Mouse (Mus musculus): ENCODE data around the gene Dlx5. TPM values are rescaled to one million over a fixed set of nuclear protein-coding genes. Genes with fewer than 3 reads are reported as not detected.

Dlx5 gene
- polyA plus RNA-seq, 1 experiment from 2014 or later: 7.1 TPM

- peaks cover 38% of the 10 kb centered on the region for H3K27me3 ChIP-seq (ENCODE audit: control insufficient read depth, insufficient read depth, low read length)
- ATAC-seq (ENCODE audit: low FRiP score, low TSS enrichment) (peak; percentile 50), DNase-seq (ENCODE audit: low spot score) (peak; percentile 39)
- H3K4me2 ChIP-seq (replicated peaks; ENCODE audit: low read depth): peak within 1 kb of the TSS; percentile 52
- H3K9me3 ChIP-seq (ENCODE audit: control insufficient read depth, low read length): no peaks in the 10 kb centered on the region
- H3K4me1 ChIP-seq (replicated peaks; ENCODE audit: control insufficient read depth, insufficient read depth): no peaks in the 10 kb centered on the region; the same call in 1 of the 2 replicates
- H3K9ac ChIP-seq (ENCODE audit: low read length): no peak within 1 kb of the TSS
- TF ChIP-seq CTCF (IDR thresholded peaks at IDR 0.05; ENCODE audit: low read depth) (no peak), EP300 (optimal IDR thresholded peaks at IDR 0.05) (no peak)
- no peaks in the 10 kb centered on the region for H3K36me3 ChIP-seq (ENCODE audit: control insufficient read depth, insufficient read depth, low read length)
- H3K4me3 ChIP-seq (ENCODE audit: low read depth, low read length): peak within 1 kb of the TSS; percentile 34
- H3K27ac ChIP-seq (replicated peaks): no peak within 1 kb of the TSS
- under 1% methylated on average over 30 of the region's 52 CpGs for WGBS
Observed at GRCm38 (mm10) chr6:6863160-6863870, 18.6 kb downstream of the Dlx5 start, which contains the start of gene Dlx6. TSS of gene Dlx6 (plus strand) at chr6:6863334.

- H3K4me1 ChIP-seq (replicated peaks; ENCODE audit: control insufficient read depth, insufficient read depth): no peaks in the 10 kb centered on the region; the same call in 1 of the 2 replicates
- ATAC-seq (ENCODE audit: low FRiP score, low TSS enrichment): peak; percentile 64; the same call in 1 of the 2 replicates
- no peak overlapping the region for H3K9ac ChIP-seq (ENCODE audit: low read length)
- peak; percentile 48 for DNase-seq (ENCODE audit: low spot score)
- peaks cover 45% of the 10 kb centered on the region for H3K27me3 ChIP-seq (ENCODE audit: control insufficient read depth, insufficient read depth, low read length)
- TF ChIP-seq CTCF (IDR thresholded peaks at IDR 0.05; ENCODE audit: low read depth) (no peak), EP300 (optimal IDR thresholded peaks at IDR 0.05) (no peak)
- H3K27ac ChIP-seq (replicated peaks): no peak overlapping the region
- no peaks in the 10 kb centered on the region for H3K36me3 ChIP-seq (ENCODE audit: control insufficient read depth, insufficient read depth, low read length)
- peak overlapping the region; percentile 52 for H3K4me2 ChIP-seq (replicated peaks; ENCODE audit: low read depth)
- peak overlapping the region; percentile 34 for H3K4me3 ChIP-seq (ENCODE audit: low read depth, low read length)
- no peaks in the 10 kb centered on the region for H3K9me3 ChIP-seq (ENCODE audit: control insufficient read depth, low read length)
- WGBS: 2% methylated on average over 23 of the region's 23 CpGs
Observed at GRCm38 (mm10) chr6:6862611-6863010, 19.3 kb downstream of the Dlx5 start.

- peaks cover 46% of the 10 kb centered on the region for H3K27me3 ChIP-seq (ENCODE audit: control insufficient read depth, insufficient read depth, low read length)
- no peak overlapping the region for H3K9ac ChIP-seq (ENCODE audit: low read length)
- DNase-seq (ENCODE audit: low spot score) (no peak), ATAC-seq (ENCODE audit: low FRiP score, low TSS enrichment) (no peak)
- no peak overlapping the region for H3K4me3 ChIP-seq (ENCODE audit: low read depth, low read length)
- H3K4me2 ChIP-seq (replicated peaks; ENCODE audit: low read depth): no peak overlapping the region
- H3K36me3 ChIP-seq (ENCODE audit: control insufficient read depth, insufficient read depth, low read length): no peaks in the 10 kb centered on the region
- no peaks in the 10 kb centered on the region for H3K9me3 ChIP-seq (ENCODE audit: control insufficient read depth, low read length)
- no peaks in the 10 kb centered on the region; the same call in 1 of the 2 replicates for H3K4me1 ChIP-seq (replicated peaks; ENCODE audit: control insufficient read depth, insufficient read depth)
- TF ChIP-seq CTCF (IDR thresholded peaks at IDR 0.05; ENCODE audit: low read depth) (no peak), EP300 (optimal IDR thresholded peaks at IDR 0.05) (no peak)
- 6% methylated on average over 11 of the region's 11 CpGs for WGBS
- no peak overlapping the region for H3K27ac ChIP-seq (replicated peaks)
Observed at GRCm38 (mm10) chr6:6861798-6862428, 20.0 kb downstream of the Dlx5 start.

- no peak overlapping the region for H3K27ac ChIP-seq (replicated peaks)
- H3K4me2 ChIP-seq (replicated peaks; ENCODE audit: low read depth): no peak overlapping the region
- no peak for ATAC-seq (ENCODE audit: low FRiP score, low TSS enrichment)
- TF ChIP-seq CTCF (IDR thresholded peaks at IDR 0.05; ENCODE audit: low read depth): no peak
- no peak for TF ChIP-seq EP300 (optimal IDR thresholded peaks at IDR 0.05)
- no peak overlapping the region for H3K9ac ChIP-seq (ENCODE audit: low read length)
- DNase-seq (ENCODE audit: low spot score): no peak
- no peaks in the 10 kb centered on the region for H3K36me3 ChIP-seq (ENCODE audit: control insufficient read depth, insufficient read depth, low read length)
- H3K4me1 ChIP-seq (replicated peaks; ENCODE audit: control insufficient read depth, insufficient read depth): no peaks in the 10 kb centered on the region; the same call in 1 of the 2 replicates
- WGBS: 2% methylated on average over 21 of the region's 21 CpGs
- H3K27me3 ChIP-seq (ENCODE audit: control insufficient read depth, insufficient read depth, low read length): peaks cover 48% of the 10 kb centered on the region
- no peaks in the 10 kb centered on the region for H3K9me3 ChIP-seq (ENCODE audit: control insufficient read depth, low read length)
- H3K4me3 ChIP-seq (ENCODE audit: low read depth, low read length): peak overlapping the region; percentile 21; the same call in 1 of the 2 replicates
Observed at GRCm38 (mm10) chr6:6861086-6861797, 20.6 kb downstream of the Dlx5 start.

GRCm38 (mm10) chr6:6860411-6861085, 21.3 kb downstream of the Dlx5 start:
- DNase-seq (ENCODE audit: low spot score) (no peak), ATAC-seq (ENCODE audit: low FRiP score, low TSS enrichment) (no peak)
- no peak overlapping the region for H3K9ac ChIP-seq (ENCODE audit: low read length)
- peak overlapping the region; percentile 21 for H3K4me3 ChIP-seq (ENCODE audit: low read depth, low read length)
- H3K4me2 ChIP-seq (replicated peaks; ENCODE audit: low read depth): 0 out of 2 replicates have a peak overlapping the region, but pooled peaks have one; percentile 23
- no peaks in the 10 kb centered on the region for H3K9me3 ChIP-seq (ENCODE audit: control insufficient read depth, low read length)
- H3K36me3 ChIP-seq (ENCODE audit: control insufficient read depth, insufficient read depth, low read length): no peaks in the 10 kb centered on the region
- TF ChIP-seq CTCF (IDR thresholded peaks at IDR 0.05; ENCODE audit: low read depth) (no peak), EP300 (optimal IDR thresholded peaks at IDR 0.05) (no peak)
- H3K27ac ChIP-seq (replicated peaks): no peak overlapping the region
- under 1% methylated on average over 33 of the region's 33 CpGs for WGBS
- H3K27me3 ChIP-seq (ENCODE audit: control insufficient read depth, insufficient read depth, low read length): peaks cover 46% of the 10 kb centered on the region
- no peaks in the 10 kb centered on the region; the same call in 1 of the 2 replicates for H3K4me1 ChIP-seq (replicated peaks; ENCODE audit: control insufficient read depth, insufficient read depth)

Measured in stomach, postnatal 0 days (tissue).